Mouse (Mus musculus) heart, postnatal 0 days (tissue): ENCODE results near the gene Edn3.

Experiments
- CTCF ChIP-seq: IDR thresholded peaks from 2 replicates; pipeline ENCODE4 v1.5.1; 2016; ENCODE audit warnings: antibody characterized with exemption, control low read depth, low read depth
- EP300 ChIP-seq: IDR thresholded peaks from 2 replicates; pipeline ENCODE4 v1.6.1; 2016; ENCODE audit warnings: antibody characterized with exemption, low read depth

GRCm38 (mm10) chr2:174768891-174769528 lies 8.6 kb downstream of the Edn3 start:
- TF ChIP-seq CTCF (no peak), EP300 (no peak)
